8 mouse cellular contexts compared by ENCODE assay signal in the genomic region with DNA sequence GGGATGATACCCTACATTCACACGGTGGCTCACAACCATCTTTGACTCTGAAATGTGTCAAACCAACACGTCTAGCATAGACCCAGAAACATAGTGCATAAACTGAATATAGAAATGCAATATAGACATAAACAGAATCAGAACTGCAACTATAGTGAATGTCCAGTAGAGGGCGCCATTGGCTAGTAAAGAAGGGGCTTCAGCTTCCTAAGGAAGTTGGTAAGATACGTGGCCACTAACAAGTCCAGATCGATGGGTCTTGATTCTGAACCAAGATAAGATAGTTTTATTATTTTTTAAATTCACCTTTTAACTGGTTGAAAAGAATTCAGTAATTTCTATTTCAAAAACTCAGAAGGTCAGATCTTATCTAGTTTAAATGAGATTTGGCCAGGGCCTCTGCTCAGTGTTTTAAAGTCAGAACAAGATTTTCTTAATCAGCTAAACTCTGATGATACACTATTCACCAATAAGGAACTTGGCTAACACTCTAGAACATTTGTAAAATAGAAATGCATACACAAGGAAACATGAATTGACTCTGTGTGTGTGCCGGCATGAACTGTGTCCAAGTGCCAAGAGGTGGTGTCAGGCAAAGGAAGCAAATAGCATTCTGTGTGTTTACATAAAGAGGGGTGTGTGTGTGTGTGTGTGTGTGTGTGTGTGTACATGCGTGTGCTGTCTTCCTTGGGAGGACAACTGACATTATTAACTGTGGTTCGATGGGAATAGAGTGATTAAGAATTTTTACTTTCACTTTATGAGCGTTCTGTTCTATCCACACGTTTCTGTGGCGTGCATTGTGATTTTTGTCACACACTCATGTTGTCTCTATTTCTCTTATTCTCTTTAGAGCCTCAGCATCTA. TPM values are rescaled to one million over a fixed set of nuclear protein-coding genes. Genes with fewer than 3 reads are reported as not detected.
DNase-seq lines count a peak whose midpoint lies in the region; ATAC-seq and TF ChIP-seq lines count a peak whose summit lies in the region.

No protein-coding gene starts in this region.

- H3K4me3 ChIP-seq in left cerebral cortex, adult 2 months: peak overlapping the region; percentile 29
- peak overlapping the region; percentile 25 for H3K4me3 ChIP-seq in heart, postnatal 0 days (ENCODE audit: low read depth, low read length)
- no peak overlapping the region for H3K4me3 ChIP-seq in limb, embryonic 14.5 days (replicated peaks; ENCODE audit: low read length)
- H3K4me3 ChIP-seq in midbrain, embryonic 15.5 days: no peak overlapping the region

- no peak for TF ChIP-seq POLR2A in limb, embryonic 14.5 days (IDR thresholded peaks at IDR 0.05; ENCODE audit: borderline replicate concordance, extremely low read depth, insufficient read depth, insufficient read length)

- peak; percentile 99 for TF ChIP-seq CTCF in left cerebral cortex, adult 2 months (IDR thresholded peaks at IDR 0.05)
- TF ChIP-seq CTCF in heart, postnatal 0 days (IDR thresholded peaks at IDR 0.05; ENCODE audit: low read depth): peak; percentile 89

- intact Hi-C loops in left cerebral cortex, adult 2 months (cut with DNase I): loop anchor here (1.0 to 5.0 kb wide), 4 partner anchors 51 to 427 kb away; no protein-coding TSS in a partner anchor

- H3K9me3 ChIP-seq in heart, postnatal 0 days (replicated peaks; ENCODE audit: control insufficient read depth, low read length): no peaks in the 10 kb centered on the region
- H3K9me3 ChIP-seq in limb, embryonic 14.5 days (ENCODE audit: control insufficient read depth, low read length): peaks cover 5% of the 10 kb centered on the region; the same call in 1 of the 2 replicates
- no peaks in the 10 kb centered on the region for H3K9me3 ChIP-seq in midbrain, embryonic 15.5 days

- no peak overlapping the region for H3K9ac ChIP-seq in heart, postnatal 0 days (replicated peaks; ENCODE audit: low read depth, low read length)
- H3K9ac ChIP-seq in limb, embryonic 14.5 days (ENCODE audit: low read depth, low read length, severe bottlenecking): no peak overlapping the region
- H3K9ac ChIP-seq in midbrain, embryonic 15.5 days: no peak overlapping the region

- no peak for TF ChIP-seq EP300 in heart, postnatal 0 days (IDR thresholded peaks at IDR 0.05; ENCODE audit: low read depth)

- H3K27ac ChIP-seq in left cerebral cortex, adult 2 months: peak overlapping the region; percentile 4; the same call in 1 of the 2 replicates
- H3K27ac ChIP-seq in heart, postnatal 0 days (ENCODE audit: low read depth): 0 out of 2 replicates have a peak overlapping the region, but pooled peaks have one; percentile 34
- H3K27ac ChIP-seq in limb, embryonic 14.5 days (replicated peaks; ENCODE audit: low read depth, low read length): no peak overlapping the region
- H3K27ac ChIP-seq in midbrain, embryonic 15.5 days: no peak overlapping the region

- no peaks in the 10 kb centered on the region for H3K27me3 ChIP-seq in heart, postnatal 0 days (ENCODE audit: control insufficient read depth, insufficient read depth, low read length)
- H3K27me3 ChIP-seq in limb, embryonic 14.5 days (ENCODE audit: control insufficient read depth, insufficient read depth, low read length): no peaks in the 10 kb centered on the region
- H3K27me3 ChIP-seq in midbrain, embryonic 15.5 days (replicated peaks): no peaks in the 10 kb centered on the region

- peak; percentile 32 to 43 for DNase-seq in left cerebral cortex, adult 2 months (ENCODE audit: extremely low spot score in 1 of 2, low spot score in 2 of 2)
- DNase-seq in left cerebral cortex, adult 8-10 months (ENCODE audit: low spot score in 2 of 2): no peak
- peak; percentile 87 for DNase-seq in NIH3T3 (ENCODE audit: low read depth)
- DNase-seq in cerebellum, postnatal 14 days: peak; percentile 68 to 72
- peak; percentile 70 for DNase-seq in heart, postnatal 0 days (ENCODE audit: low spot score)
- peak; percentile 86 for DNase-seq in limb, embryonic 14.5 days (ENCODE audit: low spot score)
- DNase-seq in thymus, postnatal 25 days: peak; percentile 55

- 32% methylated on average over 11 of the region's 11 CpGs for WGBS in heart, postnatal 0 days
- WGBS in limb, embryonic 14.5 days: 47% methylated on average over 11 of the region's 11 CpGs
- WGBS in midbrain, embryonic 15.5 days: 48% methylated on average over 11 of the region's 11 CpGs

- 0 out of 2 replicates have a peak, but pooled peaks have one; percentile 24 for ATAC-seq in heart, postnatal 0 days (ENCODE audit: insufficient read depth, low read depth)
- no peak for ATAC-seq in limb, embryonic 14.5 days (ENCODE audit: low FRiP score, low read depth)
- ATAC-seq in midbrain, embryonic 15.5 days (replicated peaks): peak; percentile 65

- H3K4me1 ChIP-seq in heart, postnatal 0 days (ENCODE audit: control insufficient read depth, insufficient read depth): no peaks in the 10 kb centered on the region
- no peaks in the 10 kb centered on the region for H3K4me1 ChIP-seq in limb, embryonic 14.5 days (ENCODE audit: control insufficient read depth, insufficient read depth, low read length)
- H3K4me1 ChIP-seq in midbrain, embryonic 15.5 days: no peaks in the 10 kb centered on the region

- no peaks in the 10 kb centered on the region for H3K36me3 ChIP-seq in heart, postnatal 0 days (replicated peaks; ENCODE audit: control insufficient read depth, insufficient read depth, low read length)
- H3K36me3 ChIP-seq in limb, embryonic 14.5 days (ENCODE audit: control insufficient read depth, insufficient read depth, low read length): no peaks in the 10 kb centered on the region
- no peaks in the 10 kb centered on the region for H3K36me3 ChIP-seq in midbrain, embryonic 15.5 days (replicated peaks)

- peak overlapping the region; percentile 57 for H3K4me2 ChIP-seq in heart, postnatal 0 days (ENCODE audit: low read depth, low read length)
- H3K4me2 ChIP-seq in limb, embryonic 14.5 days (replicated peaks; ENCODE audit: low read depth, low read length, severe bottlenecking): no peak overlapping the region
- no peak overlapping the region for H3K4me2 ChIP-seq in midbrain, embryonic 15.5 days

RNA-seq across cellular contexts. Expression of a gene that starts 19.9 kb away (rescaled TPM):
- 10 to 100 TPM; 85.3 to 92.2 TPM for total RNA-seq in left cerebral cortex, adult 2 months (2021)
- total RNA-seq in left cerebral cortex, adult 8-10 months (2022): 10 to 100 TPM; 78.9 to 91.7 (median 86.3) TPM
- total RNA-seq in heart, postnatal 0 days (2014; rRNA removed; ENCODE audit: low replicate concordance): 48.9 and 56.0 TPM in 2 replicates
- polyA plus RNA-seq in heart, postnatal 0 days (2015; fragmentation: Nextera tagmentation; extraction: Ambion mirVana): 40.3 and 41.9 TPM in 2 replicates
- 39.5 and 43.4 TPM in 2 replicates for polyA plus RNA-seq in limb, embryonic 14.5 days (2012; rRNA removed)
- polyA plus RNA-seq in limb, embryonic 14.5 days (2014; fragmentation: Nextera tagmentation; extraction: Ambion mirVana): 58.7 and 64.1 TPM in 2 replicates
- 77.2 and 77.4 TPM in 2 replicates for polyA plus RNA-seq in midbrain, embryonic 15.5 days (2015; fragmentation: Nextera tagmentation; extraction: Ambion mirVana)

RNA-seq across cellular contexts. Expression of a gene that starts 22.7 kb away (rescaled TPM):
- total RNA-seq in left cerebral cortex, adult 2 months (2021): not detected
- not detected for total RNA-seq in left cerebral cortex, adult 8-10 months (2022)
- total RNA-seq in heart, postnatal 0 days (2014; rRNA removed; ENCODE audit: low replicate concordance): 0.15 and 0.70 TPM in 2 replicates
- polyA plus RNA-seq in heart, postnatal 0 days (2015; fragmentation: Nextera tagmentation; extraction: Ambion mirVana): 0.70 and 1.2 TPM in 2 replicates
- 0.10 and 0.16 TPM in 2 replicates for polyA plus RNA-seq in limb, embryonic 14.5 days (2012; rRNA removed)
- polyA plus RNA-seq in limb, embryonic 14.5 days (2014; fragmentation: Nextera tagmentation; extraction: Ambion mirVana): 0.12 TPM in 1 of 2 replicates, not detected in the other
- polyA plus RNA-seq in midbrain, embryonic 15.5 days (2015; fragmentation: Nextera tagmentation; extraction: Ambion mirVana): 0.06 TPM in 1 of 2 replicates, not detected in the other

RNA-seq across cellular contexts. Expression of a gene that starts 27.0 kb away (rescaled TPM):
- 1 to 10 TPM; 1.2 to 2.2 TPM for total RNA-seq in left cerebral cortex, adult 2 months (2021)
- 1 to 10 TPM; 1.5 to 2.5 (median 1.8) TPM for total RNA-seq in left cerebral cortex, adult 8-10 months (2022)
- total RNA-seq in heart, postnatal 0 days (2014; rRNA removed; ENCODE audit: low replicate concordance): 17.2 and 19.6 TPM in 2 replicates
- polyA plus RNA-seq in heart, postnatal 0 days (2015; fragmentation: Nextera tagmentation; extraction: Ambion mirVana): 12.9 and 13.1 TPM in 2 replicates
- polyA plus RNA-seq in limb, embryonic 14.5 days (2012; rRNA removed): 5.3 and 6.5 TPM in 2 replicates
- polyA plus RNA-seq in limb, embryonic 14.5 days (2014; fragmentation: Nextera tagmentation; extraction: Ambion mirVana): 7.4 and 7.7 TPM in 2 replicates
- polyA plus RNA-seq in midbrain, embryonic 15.5 days (2015; fragmentation: Nextera tagmentation; extraction: Ambion mirVana): 2.2 and 3.2 TPM in 2 replicates

Comparison
In these comparisons a context has a peak if more than half of its experiments do, and no peak if none do; other contexts are left out.
1. DNase-seq: peak in left cerebral cortex, adult 2 months (2 of 2), NIH3T3 (single experiment), cerebellum, postnatal 14 days (2 of 2), heart, postnatal 0 days (single experiment), limb, embryonic 14.5 days (single experiment) and thymus, postnatal 25 days (single experiment); none in left cerebral cortex, adult 8-10 months (0 of 2).
2. H3K27ac ChIP-seq: peak in left cerebral cortex, adult 2 months (single experiment) and heart, postnatal 0 days (single experiment); none in limb, embryonic 14.5 days (single experiment) and midbrain, embryonic 15.5 days (single experiment).
3. H3K4me3 ChIP-seq: peak in left cerebral cortex, adult 2 months (single experiment) and heart, postnatal 0 days (single experiment); none in limb, embryonic 14.5 days (single experiment) and midbrain, embryonic 15.5 days (single experiment).